Mouse (Mus musculus): ENCODE measurements around the gene Dnajc11.

Dnajc11 gene

GRCm38 (mm10) chr4:152021568-152022097 lies 88.1 kb downstream of the Dnajc11 start:
- H3K27me3 ChIP-seq (ENCODE audit: control insufficient read depth, insufficient read depth, low read length, poor library complexity, severe bottlenecking): no peaks in the 10 kb centered on the region
- DNase-seq (ENCODE audit: low read depth, low spot score): no peak
- no peaks in the 10 kb centered on the region; the same call in none of the 2 replicates for H3K36me3 ChIP-seq (ENCODE audit: control insufficient read depth, insufficient read depth, low read length, poor library complexity, severe bottlenecking)

GRCm38 (mm10) chr4:152022506-152022905 lies 89.0 kb downstream of the Dnajc11 start:
- H3K27me3 ChIP-seq (ENCODE audit: control insufficient read depth, insufficient read depth, low read length, poor library complexity, severe bottlenecking): no peaks in the 10 kb centered on the region
- no peaks in the 10 kb centered on the region; the same call in none of the 2 replicates for H3K36me3 ChIP-seq (ENCODE audit: control insufficient read depth, insufficient read depth, low read length, poor library complexity, severe bottlenecking)
- DNase-seq (ENCODE audit: low read depth, low spot score): no peak

GRCm38 (mm10) chr4:152024525-152024924 lies 91.0 kb downstream of the Dnajc11 start:
- DNase-seq (ENCODE audit: low read depth, low spot score): no peak
- Histone ChIP-seq H3K27me3 (ENCODE audit: control insufficient read depth, insufficient read depth, low read length, poor library complexity, severe bottlenecking) (no peaks in the 10 kb centered on the region), H3K36me3 (ENCODE audit: control insufficient read depth, insufficient read depth, low read length, poor library complexity, severe bottlenecking) (no peaks in the 10 kb centered on the region; the same call in 1 of the 2 replicates)

DNA sequence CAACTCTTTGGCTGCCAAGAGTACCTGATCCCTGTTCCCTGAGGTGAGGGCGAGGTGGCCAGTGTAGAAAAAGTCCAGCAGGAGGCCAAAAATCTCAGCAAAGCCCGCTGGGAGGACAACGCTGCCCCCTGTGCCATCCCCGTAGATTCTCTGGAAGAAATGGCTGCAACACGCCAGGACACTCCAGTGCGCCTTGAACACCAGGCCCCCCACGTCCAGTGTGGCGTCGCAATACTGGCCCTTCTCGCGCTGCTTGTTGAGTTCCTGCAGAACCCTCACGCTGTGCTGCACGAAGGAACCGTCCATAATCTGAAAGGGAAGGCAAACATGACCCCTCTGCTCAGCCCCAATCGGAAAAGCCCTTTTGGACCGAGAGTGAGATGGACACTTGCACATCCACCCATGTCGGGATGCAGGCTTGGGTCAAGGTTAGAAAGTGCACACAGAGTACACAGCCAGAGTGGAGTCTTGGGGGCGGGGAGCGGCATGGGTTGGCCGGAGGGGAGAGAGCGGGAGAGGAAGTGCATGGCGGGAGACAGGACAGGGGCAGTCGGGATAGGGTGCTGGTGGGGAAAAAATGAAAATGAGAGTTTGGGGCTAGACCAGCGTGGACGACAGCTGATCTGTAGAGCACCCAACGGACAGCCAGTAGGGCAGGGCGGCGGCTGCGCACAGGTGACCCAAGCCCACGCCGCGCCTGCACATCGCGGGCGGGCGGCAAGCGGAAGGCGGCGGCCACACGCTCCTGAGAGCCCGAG lies 93.4 kb downstream of the Dnajc11 start:
- DNase-seq (ENCODE audit: low read depth, low spot score): no peak
- Histone ChIP-seq H3K27me3 (ENCODE audit: control insufficient read depth, insufficient read depth, low read length, poor library complexity, severe bottlenecking) (no peaks in the 10 kb centered on the region), H3K36me3 (ENCODE audit: control insufficient read depth, insufficient read depth, low read length, poor library complexity, severe bottlenecking) (no peaks in the 10 kb centered on the region; the same call in 1 of the 2 replicates)

- Histone ChIP-seq H3K36me3 (ENCODE audit: control insufficient read depth, insufficient read depth, low read length, poor library complexity, severe bottlenecking) (no peaks in the 10 kb centered on the region; the same call in 1 of the 2 replicates), H3K27me3 (ENCODE audit: control insufficient read depth, insufficient read depth, low read length, poor library complexity, severe bottlenecking) (no peaks in the 10 kb centered on the region)
- DNase-seq (ENCODE audit: low read depth, low spot score): peak; percentile 95
Observed at GRCm38 (mm10) chr4:152027524-152027923, 94.0 kb downstream of the Dnajc11 start, which contains the start of gene Zbtb48. Zbtb48 (minus strand) TSS chr4:152027671.

- DNase-seq (ENCODE audit: low read depth, low spot score): no peak
- H3K27me3 ChIP-seq (ENCODE audit: control insufficient read depth, insufficient read depth, low read length, poor library complexity, severe bottlenecking): no peaks in the 10 kb centered on the region
- H3K36me3 ChIP-seq (ENCODE audit: control insufficient read depth, insufficient read depth, low read length, poor library complexity, severe bottlenecking): no peaks in the 10 kb centered on the region
Observed at GRCm38 (mm10) chr4:152028456-152028855, 95.0 kb downstream of the Dnajc11 start.

DNA sequence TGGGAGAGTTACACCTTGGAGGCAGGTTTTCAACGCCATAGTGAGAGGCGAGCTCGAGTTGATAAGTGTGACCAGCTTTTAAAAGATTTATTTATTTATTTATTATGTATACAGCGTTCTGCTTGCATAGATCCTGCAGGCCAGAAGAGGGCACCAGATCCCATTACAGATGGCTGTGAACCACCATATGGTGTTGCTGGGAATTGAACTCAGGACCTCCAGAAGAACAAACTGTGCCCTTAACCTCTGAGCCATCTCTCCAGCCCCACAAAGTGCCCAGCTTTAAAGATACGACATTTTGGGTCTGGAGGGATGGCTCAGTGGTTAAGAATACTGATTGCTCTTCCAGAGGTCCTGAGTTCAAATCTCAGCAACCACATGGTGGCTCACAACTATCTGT lies 95.6 kb downstream of the Dnajc11 start:
- Histone ChIP-seq H3K36me3 (ENCODE audit: control insufficient read depth, insufficient read depth, low read length, poor library complexity, severe bottlenecking) (no peaks in the 10 kb centered on the region), H3K27me3 (ENCODE audit: control insufficient read depth, insufficient read depth, low read length, poor library complexity, severe bottlenecking) (no peaks in the 10 kb centered on the region)
- peak; percentile 54 for DNase-seq (ENCODE audit: low read depth, low spot score)

DNA sequence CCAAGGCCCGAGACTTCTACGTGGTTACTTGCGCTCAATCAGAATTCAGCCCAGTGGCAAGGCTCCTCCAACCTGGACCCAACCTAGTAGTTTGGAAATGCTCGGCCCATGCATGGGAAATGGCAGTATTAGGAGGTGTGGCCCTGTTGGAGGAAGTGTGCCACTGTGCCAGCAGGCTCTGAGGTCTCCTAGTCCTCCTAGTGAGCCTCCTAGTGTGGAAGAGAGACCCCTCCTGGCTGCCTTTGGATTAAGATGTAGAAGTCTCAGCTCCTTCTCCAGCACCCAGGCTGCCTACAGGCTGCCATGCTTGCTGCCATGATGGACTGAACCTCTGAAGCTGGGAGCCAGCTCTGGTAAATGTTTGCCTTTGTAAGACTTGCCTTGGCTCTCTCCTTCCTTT lies 96.5 kb downstream of the Dnajc11 start:
- Histone ChIP-seq H3K27me3 (ENCODE audit: control insufficient read depth, insufficient read depth, low read length, poor library complexity, severe bottlenecking) (no peaks in the 10 kb centered on the region), H3K36me3 (ENCODE audit: control insufficient read depth, insufficient read depth, low read length, poor library complexity, severe bottlenecking) (no peaks in the 10 kb centered on the region)
- DNase-seq (ENCODE audit: low read depth, low spot score): no peak
